Comparison of ENCODE assay signal across 8 mouse cellular contexts in genomic region chr2:117017921-117018651, GRCm38 (mm10).
DNase-seq lines count a peak whose midpoint lies in the region; TF ChIP-seq lines count a peak whose summit lies in the region.

No protein-coding gene starts in this region.

- no peak overlapping the region for H3K4me3 ChIP-seq in heart, embryonic 10.5 days
- H3K4me3 ChIP-seq in layer of hippocampus, adult 2 months, result no peak overlapping the region

- WGBS in heart, embryonic 10.5 days, result 58% methylated on average over 12 of the region's 12 CpGs

- H3K27ac ChIP-seq in heart, embryonic 10.5 days, result 0 out of 2 replicates have a peak overlapping the region, but pooled peaks have one; percentile 53
- H3K27ac ChIP-seq in layer of hippocampus, adult 2 months, result peak overlapping the region; percentile 81

- H3K4me1 ChIP-seq in heart, embryonic 10.5 days, result peaks cover 10% of the 10 kb centered on the region; the same call in 1 of the 2 replicates

- peak; percentile 36 for DNase-seq in ovary, adult 18-20 months (ENCODE audit: low spot score)
- no peak for DNase-seq in ovary, postnatal 14 days (ENCODE audit: low spot score)
- peak; percentile 15 for DNase-seq in embryo, embryonic 9.5 days (ENCODE audit: extremely low spot score)
- DNase-seq in heart, embryonic 10.5 days (ENCODE audit: low spot score), result no peak
- DNase-seq in layer of hippocampus, adult 2 months (ENCODE audit: low spot score in 2 of 2), result peak; percentile 25 to 60
- DNase-seq in lung, postnatal 36 days, result peak; percentile 26
- DNase-seq in testis, postnatal 14 days (ENCODE audit: low spot score), result peak; percentile 32
- no peak for DNase-seq in c-Kit-positive CD71-positive TER-119-positive erythroid progenitor cells, embryonic 14.5 days (ENCODE audit: low spot score)

- no peaks in the 10 kb centered on the region for H3K9me3 ChIP-seq in heart, embryonic 10.5 days

- TF ChIP-seq CTCF in layer of hippocampus, adult 2 months (conservative IDR thresholded peaks at IDR 0.05), result no peak

- no peaks in the 10 kb centered on the region for H3K36me3 ChIP-seq in heart, embryonic 10.5 days

- H3K27me3 ChIP-seq in heart, embryonic 10.5 days (ENCODE audit: insufficient read depth, poor library complexity, severe bottlenecking), result no peaks in the 10 kb centered on the region

Comparison
In these comparisons a context has a peak if more than half of its experiments do, and no peak if none do; other contexts are left out.
1. DNase-seq: peak in ovary, adult 18-20 months (single experiment), embryo, embryonic 9.5 days (single experiment), layer of hippocampus, adult 2 months (2 of 2), lung, postnatal 36 days (single experiment) and testis, postnatal 14 days (single experiment); none in ovary, postnatal 14 days (single experiment), heart, embryonic 10.5 days (single experiment) and c-Kit-positive CD71-positive TER-119-positive erythroid progenitor cells, embryonic 14.5 days (single experiment).